Comparison of ENCODE assay signal across 13 mouse cellular contexts in the genomic region with DNA sequence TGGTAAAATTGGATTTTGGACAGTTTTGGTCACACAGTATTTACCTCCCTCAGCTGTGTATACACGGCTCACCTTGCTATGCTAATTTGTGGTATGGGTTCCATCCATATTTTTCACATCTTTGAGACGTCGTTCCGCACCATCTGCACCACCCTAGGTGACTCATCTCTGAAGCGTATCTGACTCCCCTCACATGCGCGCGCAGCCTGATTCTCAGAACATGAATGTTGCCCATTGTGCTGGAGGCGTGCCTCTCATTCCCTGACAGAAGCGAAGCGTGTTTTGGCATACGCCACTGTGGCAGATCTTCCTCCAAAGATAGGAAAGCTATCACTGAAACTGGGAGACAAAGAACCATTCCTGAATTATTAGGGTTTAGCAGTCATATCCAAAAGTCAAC. TPM values are rescaled to one million over a fixed set of nuclear protein-coding genes. Genes with fewer than 3 reads are reported as not detected.
DNase-seq lines count a peak whose midpoint lies in the region; ATAC-seq and TF ChIP-seq lines count a peak whose summit lies in the region.
"Had no signal": no experiment of that assay in that cellular context is flagged by ENCODE, and none has a peak within 500 bp of the region (broad histone marks: within the 10 kb centered on the region; RNA-seq: fewer than 3 reads in every experiment).

No protein-coding gene starts in this region.

- H3K4me2 ChIP-seq in heart, embryonic 11.5 days = no peak overlapping the region
- H3K4me2 ChIP-seq: neural tube, embryonic 13.5 days had no signal

- H3K27me3 ChIP-seq in heart, embryonic 11.5 days (ENCODE audit: control insufficient read depth, insufficient read depth, low read length) = no peaks in the 10 kb centered on the region
- H3K27me3 ChIP-seq in kidney, adult 2 months (replicated peaks; ENCODE audit: control insufficient read depth, insufficient read depth, low read length) = no peaks in the 10 kb centered on the region
- H3K27me3 ChIP-seq: neural tube, embryonic 13.5 days had no signal

- no peak for ATAC-seq in heart, embryonic 11.5 days (replicated peaks; ENCODE audit: insufficient number of reproducible peaks, low FRiP score, low TSS enrichment)

- intact Hi-C loops in left cerebral cortex, postnatal 25 days (cut with DNase I) = no loop called here

- H3K9ac ChIP-seq in heart, embryonic 11.5 days (ENCODE audit: low read depth, low read length) = no peak overlapping the region
- H3K9ac ChIP-seq: neural tube, embryonic 13.5 days had no signal

- peaks cover 2% of the 10 kb centered on the region; the same call in 1 of the 2 replicates for H3K4me1 ChIP-seq in heart, embryonic 11.5 days (ENCODE audit: control insufficient read depth, insufficient read depth, low read length)
- no peaks in the 10 kb centered on the region for H3K4me1 ChIP-seq in kidney, adult 2 months (ENCODE audit: control insufficient read depth, insufficient read depth, low read length)

- no peak for TF ChIP-seq CTCF in brain, embryonic 14.5 days (IDR thresholded peaks at IDR 0.05; ENCODE audit: borderline replicate concordance, extremely low read depth, insufficient read depth, insufficient read length)
- TF ChIP-seq CTCF in layer of hippocampus, adult 2 months (conservative IDR thresholded peaks at IDR 0.05) = no peak
- no peak for TF ChIP-seq CTCF in kidney, adult 2 months (conservative IDR thresholded peaks at IDR 0.05; ENCODE audit: insufficient read depth, insufficient read length, low read depth, low read length)

- H3K36me3 ChIP-seq in heart, embryonic 11.5 days (ENCODE audit: control insufficient read depth, insufficient read depth, low read length) = no peaks in the 10 kb centered on the region
- no peaks in the 10 kb centered on the region for H3K36me3 ChIP-seq in kidney, adult 2 months (ENCODE audit: control insufficient read depth, insufficient read depth, low read length)
- H3K36me3 ChIP-seq: limb, embryonic 10.5 days; neural tube, embryonic 13.5 days had no signal

- no peaks in the 10 kb centered on the region for H3K9me3 ChIP-seq in heart, embryonic 11.5 days (replicated peaks; ENCODE audit: control insufficient read depth, low read length)
- H3K9me3 ChIP-seq: limb, embryonic 10.5 days; neural tube, embryonic 13.5 days had no signal

- no peak for TF ChIP-seq POLR2A in brain, embryonic 14.5 days (IDR thresholded peaks at IDR 0.05; ENCODE audit: borderline replicate concordance, extremely low read depth, insufficient read depth, insufficient read length, poor library complexity, severe bottlenecking)
- TF ChIP-seq POLR2A in kidney, adult 2 months (IDR thresholded peaks at IDR 0.05; ENCODE audit: low read depth, low read length) = no peak

- 84% methylated on average over 12 of the region's 12 CpGs for WGBS in heart, embryonic 11.5 days (ENCODE audit: insufficient replicate concordance)
- WGBS in kidney, adult 2 months = 95% methylated on average over 12 of the region's 12 CpGs

- peak; percentile 59 for DNase-seq in A20 (ENCODE audit: low read depth, low spot score)
- peak; percentile 50 for DNase-seq in brain, embryonic 14.5 days (ENCODE audit: low read depth)
- peak; percentile 73 to 85 for DNase-seq in layer of hippocampus, adult 2 months (ENCODE audit: low spot score in 2 of 2)
- peak; percentile 44 to 83 for DNase-seq in left cerebral cortex, postnatal 25 days (ENCODE audit: low spot score in 2 of 2)
- DNase-seq in lung, postnatal 10 days = no peak
- DNase-seq in kidney, adult 2 months = no peak
- DNase-seq in adrenal gland, adult 8-10 months = no peak
- DNase-seq: adrenal gland, postnatal 14 days; cerebellum, adult 11-12 months; heart, adult 11 months had no signal

- no peak overlapping the region for H3K4me3 ChIP-seq in layer of hippocampus, adult 2 months
- H3K4me3 ChIP-seq in heart, embryonic 11.5 days (ENCODE audit: low read depth, low read length) = no peak overlapping the region
- no peak overlapping the region for H3K4me3 ChIP-seq in kidney, adult 2 months (ENCODE audit: insufficient read depth, low read depth, low read length)
- H3K4me3 ChIP-seq: limb, embryonic 10.5 days; neural tube, embryonic 13.5 days had no signal

- H3K27ac ChIP-seq in layer of hippocampus, adult 2 months = no peak overlapping the region
- H3K27ac ChIP-seq in heart, embryonic 11.5 days (ENCODE audit: low read depth, low read length) = no peak overlapping the region
- no peak overlapping the region for H3K27ac ChIP-seq in kidney, adult 2 months (ENCODE audit: insufficient read depth, low read depth, low read length)
- H3K27ac ChIP-seq: limb, embryonic 10.5 days; neural tube, embryonic 13.5 days had no signal

RNA-seq across cellular contexts. Expression of a gene that starts 21.0 kb away (rescaled TPM):
- polyA plus RNA-seq in brain, embryonic 14.5 days (2012; rRNA removed) = 23.6 and 31.4 TPM in 2 replicates
- total RNA-seq in layer of hippocampus, adult 2 months (2021) = 10 to 100 TPM; 11.1 to 15.6 TPM
- total RNA-seq in left cerebral cortex, postnatal 25 days (2021) = 10 to 100 TPM; 10.4 to 14.4 TPM
- 8.0 and 9.0 TPM in 2 replicates for polyA plus RNA-seq in heart, embryonic 11.5 days (2014; fragmentation: Nextera tagmentation; extraction: Ambion mirVana)
- 1.9 and 2.5 TPM in 2 replicates for polyA plus RNA-seq in kidney, adult 2 months (2012; rRNA removed)
- total RNA-seq in adrenal gland, adult 8-10 months (2022) = 1 to 10 TPM; 2.8 to 3.3 (median 3.0) TPM

Comparison
In these comparisons a context has a peak if more than half of its experiments do, and no peak if none do; other contexts are left out.
1. DNase-seq: peak in A20 (single experiment), brain, embryonic 14.5 days (single experiment), layer of hippocampus, adult 2 months (2 of 2) and left cerebral cortex, postnatal 25 days (2 of 2); none in lung, postnatal 10 days (single experiment), kidney, adult 2 months (single experiment) and adrenal gland, adult 8-10 months (single experiment).